Mouse (Mus musculus) kidney, adult 18-20 months (tissue): ENCODE results near the gene Cfap161.

Experiments
- DNase-seq: peaks from one replicate; pipeline ENCODE4 v3.0.0; 2021

Gene Cfap161

GRCm38 (mm10) chr7:83802007-83802406 lies 7.3 kb upstream of the Cfap161 start:
- DNase-seq, result no peak

- DNase-seq, result no peak
These were observed 6.8 kb upstream of the Cfap161 start for GRCm38 (mm10) chr7:83801483-83801875.

- no peak for DNase-seq
These were observed 6.1 kb upstream of the Cfap161 start for GRCm38 (mm10) chr7:83800561-83801482.

GRCm38 (mm10) chr7:83800071-83800470 lies 5.4 kb upstream of the Cfap161 start:
- no peak for DNase-seq

GRCm38 (mm10) chr7:83798004-83798403 lies 3.3 kb upstream of the Cfap161 start:
- DNase-seq, result no peak

- DNase-seq, result no peak
These were observed 1.5 kb upstream of the Cfap161 start for GRCm38 (mm10) chr7:83796177-83796576.

GRCm38 (mm10) chr7:83794006-83794683 lies 535 bp downstream of the Cfap161 start:
- DNase-seq, result no peak

- no peak for DNase-seq
These were observed 13.8 kb downstream of the Cfap161 start for GRCm38 (mm10) chr7:83780881-83781280.

- no peak for DNase-seq
These were observed 14.7 kb downstream of the Cfap161 start for GRCm38 (mm10) chr7:83780026-83780425.

GRCm38 (mm10) chr7:83779028-83779427 lies 15.7 kb downstream of the Cfap161 start:
- DNase-seq, result no peak

- no peak for DNase-seq
These were observed 16.2 kb downstream of the Cfap161 start for GRCm38 (mm10) chr7:83778516-83778915.

- DNase-seq, result peak; percentile 10
These were observed 20.0 kb downstream of the Cfap161 start for GRCm38 (mm10) chr7:83774721-83775120.

GRCm38 (mm10) chr7:83763674-83764073 lies 31.0 kb downstream of the Cfap161 start:
- no peak for DNase-seq

GRCm38 (mm10) chr7:83762336-83762735 lies 32.3 kb downstream of the Cfap161 start:
- DNase-seq, result no peak

- DNase-seq, result no peak
These were observed 43.6 kb downstream of the Cfap161 start for GRCm38 (mm10) chr7:83751055-83751454.

- DNase-seq, result no peak
These were observed 46.3 kb downstream of the Cfap161 start for GRCm38 (mm10) chr7:83748405-83748804.

- no peak for DNase-seq
These were observed 48.5 kb downstream of the Cfap161 start for GRCm38 (mm10) chr7:83746107-83746687.

- DNase-seq, result no peak
These were observed 49.1 kb downstream of the Cfap161 start, which contains the start of gene Il16 for GRCm38 (mm10) chr7:83745413-83746106. Gene Il16, minus strand, starts transcription at chr7:83745726.

GRCm38 (mm10) chr7:83745065-83745412 lies 49.6 kb downstream of the Cfap161 start:
- no peak for DNase-seq

- DNase-seq, result no peak
These were observed 50.4 kb downstream of the Cfap161 start for GRCm38 (mm10) chr7:83744250-83744649.

GRCm38 (mm10) chr7:83742690-83743089 lies 52.0 kb downstream of the Cfap161 start:
- no peak for DNase-seq

- DNase-seq, result no peak
These were observed 52.7 kb downstream of the Cfap161 start for GRCm38 (mm10) chr7:83742026-83742425.

GRCm38 (mm10) chr7:83739680-83740310 lies 54.9 kb downstream of the Cfap161 start:
- DNase-seq, result no peak
